Mouse (Mus musculus) G1E (cell line): ENCODE measurements around the gene Plscr4. TPM values are rescaled to one million over a fixed set of nuclear protein-coding genes. Genes with fewer than 3 reads are reported as not detected.

Source experiments
- ATAC-seq: 2 replicates; pipeline ENCODE4 v1.8.0; 2016; ENCODE audit warnings: mild to moderate bottlenecking; ENCODE audit not compliant: insufficient number of reproducible peaks, poor library complexity, low FRiP score, severe bottlenecking; ENCODE audit errors: extremely low read depth
- DNase-seq: peaks from one replicate; pipeline ENCODE4 v3.0.0; 2012; ENCODE audit warnings: low spot score
- H3K27me3 ChIP-seq: 2 replicates; pipeline ENCODE4 v1.6.1; 2012; ENCODE audit warnings: mild to moderate bottlenecking, low read length, inconsistent platforms; ENCODE audit not compliant: insufficient read depth
- H3K36me3 ChIP-seq: replicated peaks from 2 replicates; pipeline ENCODE3; 2012; ENCODE audit warnings: mild to moderate bottlenecking, inconsistent platforms
- H3K4me1 ChIP-seq: 2 replicates; pipeline ENCODE4 v1.6.1; 2012; ENCODE audit warnings: low read depth, low read length, inconsistent platforms, mixed read lengths; ENCODE audit not compliant: insufficient read depth
- H3K4me3 ChIP-seq: 2 replicates; pipeline ENCODE4 v1.5.1; 2012; ENCODE audit warnings: low read depth, mild to moderate bottlenecking, inconsistent platforms, low read length, moderate library complexity, mixed read lengths
- H3K9me3 ChIP-seq: replicated peaks from 2 replicates; pipeline ENCODE4 v1.6.1; 2012; ENCODE audit warnings: inconsistent platforms
- CTCF ChIP-seq: IDR thresholded peaks from 2 replicates; pipeline ENCODE4 v1.5.1; 2012; ENCODE audit warnings: low read depth, low read length, inconsistent platforms, mixed read lengths
- GATA1 ChIP-seq: IDR thresholded peaks from 2 replicates; pipeline ENCODE4 v1.6.1; 2012; ENCODE audit warnings: borderline replicate concordance, low read length, inconsistent platforms, mixed read lengths
- GATA2 ChIP-seq: IDR thresholded peaks from 2 replicates; pipeline ENCODE4 v1.6.1; 2012; ENCODE audit warnings: low read depth, low read length, inconsistent platforms, borderline replicate concordance
- POLR2AphosphoS5 ChIP-seq: IDR thresholded peaks from 2 replicates; pipeline ENCODE4 v1.6.1; 2012; ENCODE audit warnings: low read depth, low read length, inconsistent platforms; ENCODE audit not compliant: insufficient replicate concordance
- TAL1 ChIP-seq: conservative IDR thresholded peaks from 2 replicates; pipeline ENCODE4 v1.6.1; 2012; ENCODE audit warnings: low read depth, low read length, inconsistent platforms, mixed read lengths
- polyA plus RNA-seq: library from polyadenylated mRNA; stranded (reverse); fragments of >175 nt; gene quantifications from 2 replicates; pipeline ENCODE4 v1.2.3, GENCODE M21; 2012
- total RNA-seq, 2 experiments: library from RNA; stranded (forward) in 1 of 2; stranded (reverse) in 1 of 2; fragments of 200-1000 nt in 1 of 2; fragments of >200 nt in 1 of 2; fragmentation: Nextera tagmentation in 1 of 2; gene quantifications; 2 replicates each; pipeline ENCODE4 v1.2.3; 2014 to 2017

The Plscr4 gene
- total and polyA plus RNA-seq, 3 experiments: 0.33 TPM; not detected in 2

- ATAC-seq (no peak), DNase-seq (no peak)
- H3K9me3 ChIP-seq: no peaks in the 10 kb centered on the region
- H3K36me3 ChIP-seq: no peaks in the 10 kb centered on the region
- H3K4me3 ChIP-seq: no peak overlapping the region
- no peaks in the 10 kb centered on the region for H3K27me3 ChIP-seq
- TF ChIP-seq GATA2 (no peak), TAL1 (no peak), GATA1 (no peak)
- no peaks in the 10 kb centered on the region for H3K4me1 ChIP-seq
These were observed 63.6 kb downstream of the Plscr4 start for GRCm38 (mm10) chr9:92520751-92521150.

DNA sequence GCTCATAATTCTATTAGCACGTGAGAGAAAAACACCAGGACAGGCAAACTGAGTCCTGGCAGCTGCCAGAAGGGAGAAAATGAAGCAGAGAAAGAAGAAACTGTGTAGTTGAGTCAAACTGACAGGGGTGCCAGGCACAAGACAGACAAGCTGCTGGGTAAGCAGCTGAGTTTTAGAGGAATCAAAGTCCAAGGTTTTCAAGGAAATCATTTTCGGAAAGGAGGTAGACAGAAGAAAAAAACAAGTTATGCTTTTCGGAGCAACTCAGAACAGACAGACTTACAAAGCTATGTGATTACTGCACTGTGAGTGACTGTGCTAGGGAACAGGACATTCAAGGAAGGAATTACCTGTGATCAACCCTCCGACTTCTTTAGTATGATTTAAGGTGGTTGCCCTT is 67.3 kb downstream of the Plscr4 start:
- no peaks in the 10 kb centered on the region for H3K9me3 ChIP-seq
- H3K27me3 ChIP-seq: no peaks in the 10 kb centered on the region
- no peak overlapping the region for H3K4me3 ChIP-seq
- ATAC-seq (no peak), DNase-seq (no peak)
- TF ChIP-seq TAL1 (no peak), POLR2AphosphoS5 (no peak), CTCF (no peak), GATA1 (no peak), GATA2 (no peak)
- no peaks in the 10 kb centered on the region; the same call in 1 of the 2 replicates for H3K4me1 ChIP-seq
- no peaks in the 10 kb centered on the region for H3K36me3 ChIP-seq

GRCm38 (mm10) chr9:92530055-92530454 is 72.9 kb downstream of the Plscr4 start:
- H3K27me3 ChIP-seq: no peaks in the 10 kb centered on the region
- no peaks in the 10 kb centered on the region for H3K36me3 ChIP-seq
- H3K9me3 ChIP-seq: no peaks in the 10 kb centered on the region
- DNase-seq: no peak
- no peak overlapping the region for H3K4me3 ChIP-seq
- ATAC-seq: no peak
- TF ChIP-seq CTCF: no peak
- no peak for TF ChIP-seq GATA1
- no peak for TF ChIP-seq POLR2AphosphoS5
- no peak for TF ChIP-seq TAL1
- no peak for TF ChIP-seq GATA2
- no peaks in the 10 kb centered on the region; the same call in 1 of the 2 replicates for H3K4me1 ChIP-seq

DNA sequence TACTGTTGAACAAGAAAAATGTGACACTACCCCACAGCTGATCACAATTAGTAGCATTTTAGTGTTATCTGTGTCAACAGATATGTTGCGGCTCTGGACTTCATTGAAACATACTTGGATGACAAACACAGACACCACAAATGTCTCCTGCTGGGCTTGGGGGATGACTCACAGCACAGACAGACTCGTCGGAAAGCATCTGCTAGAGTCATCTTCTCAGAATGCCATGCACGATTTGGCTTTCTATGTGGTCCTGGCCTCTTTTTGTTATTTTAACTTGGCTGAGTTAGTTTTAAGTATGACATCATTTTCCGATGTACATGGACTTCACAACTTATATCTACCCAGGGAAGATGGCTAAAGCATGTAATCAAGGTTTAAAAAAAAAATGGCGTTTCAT is 80.6 kb downstream of the Plscr4 start:
- H3K4me3 ChIP-seq: no peak overlapping the region
- H3K9me3 ChIP-seq: no peaks in the 10 kb centered on the region
- TF ChIP-seq CTCF (no peak), GATA2 (no peak)
- H3K27me3 ChIP-seq: no peaks in the 10 kb centered on the region
- peaks cover 9% of the 10 kb centered on the region for H3K4me1 ChIP-seq
- H3K36me3 ChIP-seq: no peaks in the 10 kb centered on the region
- DNase-seq (no peak), ATAC-seq (no peak)

- DNase-seq: no peak
- Histone ChIP-seq H3K27me3 (no peaks in the 10 kb centered on the region), H3K36me3 (no peaks in the 10 kb centered on the region), H3K9me3 (no peaks in the 10 kb centered on the region), H3K4me3 (no peak overlapping the region), H3K4me1 (peaks cover 9% of the 10 kb centered on the region)
- ATAC-seq: no peak
- TF ChIP-seq GATA1 (no peak), TAL1 (no peak), GATA2 (no peak), POLR2AphosphoS5 (no peak), CTCF (no peak)
These were observed 81.0 kb downstream of the Plscr4 start for GRCm38 (mm10) chr9:92538216-92538615.

Other genes starting within 250 kb of the Plscr4 start
- 76.7 and 80.3 TPM in 2 replicates for gene Plscr1, start 207.6 kb upstream of the Plscr4 start, total RNA-seq (2014; fragmentation: Nextera tagmentation)
- gene Plscr1, start 207.6 kb upstream of the Plscr4 start, total RNA-seq (2017): 146 and 180 TPM in 2 replicates
- gene Plscr1, start 207.6 kb upstream of the Plscr4 start, polyA plus RNA-seq: 124 and 157 TPM in 2 replicates
- gene Plscr2, start 181.8 kb upstream of the Plscr4 start, total RNA-seq (2014; fragmentation: Nextera tagmentation): 2.5 and 6.2 TPM in 2 replicates
- gene Plscr2, start 181.8 kb upstream of the Plscr4 start, total RNA-seq (2017): 2.5 and 2.6 TPM in 2 replicates
- gene Plscr2, start 181.8 kb upstream of the Plscr4 start, polyA plus RNA-seq: 0.07 TPM in 1 of 2 replicates, not detected in the other
- not detected in 2 replicates for gene 1700057G04Rik, start 148.0 kb upstream of the Plscr4 start, total RNA-seq (2014; fragmentation: Nextera tagmentation)
- 0.22 TPM in 1 of 2 replicates, not detected in the other for gene 1700057G04Rik, start 148.0 kb upstream of the Plscr4 start, total RNA-seq (2017)
- not detected in 2 replicates for gene 1700057G04Rik, start 148.0 kb upstream of the Plscr4 start, polyA plus RNA-seq
- 155 and 157 TPM in 2 replicates for gene Plod2, start 84.8 kb downstream of the Plscr4 start, total RNA-seq (2014; fragmentation: Nextera tagmentation)
- 108 and 123 TPM in 2 replicates for gene Plod2, start 84.8 kb downstream of the Plscr4 start, total RNA-seq (2017)
- gene Plod2, start 84.8 kb downstream of the Plscr4 start, polyA plus RNA-seq: 4.0 and 4.9 TPM in 2 replicates